Mouse (Mus musculus) MEL (cell line): ENCODE measurements at regions not wholly inside any gene's neighbourhood (a gene's known extent, or its start where the extent isn't known, plus 50 kb on each side); places are given as distances from the start of the nearest gene placed in this dataset.
"Not testable (repeated sequence)": the region's sequence is repeated elsewhere in the genome, so short reads cannot be mapped to it uniquely, and the experiment has no call there.

Experiments used
- DNase-seq: peaks from one replicate; pipeline ENCODE4 v3.0.0; 2011; ENCODE audit warnings: low read depth, low spot score
- H3K27ac ChIP-seq: 2 replicates; pipeline ENCODE4 v1.5.1; 2012; ENCODE audit warnings: low read depth, mild to moderate bottlenecking, control low read depth, low read length, moderate library complexity; ENCODE audit not compliant: control insufficient read depth
- H3K27me3 ChIP-seq, 2 experiments: fragments of 150-350 bp in 1 of 2; sonication (generic) in 1 of 2; 2 replicates each; pipeline ENCODE4 v1.6.1; 2012; ENCODE audit warnings: low read length in 2 of 2, mild to moderate bottlenecking in 2 of 2, improper control_type of control experiment in 1 of 2, moderate library complexity in 1 of 2; ENCODE audit not compliant: insufficient read depth in 2 of 2, control insufficient read depth in 1 of 2
- H3K36me3 ChIP-seq, 2 experiments: 2 replicates each; pipeline ENCODE4 v1.6.1; 2012 to 2014; ENCODE audit warnings: low read length in 2 of 2, improper control_type of control experiment in 1 of 2, inconsistent platforms in 1 of 2, mild to moderate bottlenecking in 1 of 2; ENCODE audit not compliant: insufficient read depth in 2 of 2, control insufficient read depth in 1 of 2
- H3K4me1 ChIP-seq, 2 experiments: fragments of 150-350 bp in 1 of 2; sonication (generic) in 1 of 2; 2 replicates each; pipeline ENCODE4 v1.6.1; 2012; ENCODE audit warnings: low read length in 2 of 2, improper control_type of control experiment in 1 of 2, mild to moderate bottlenecking in 1 of 2; ENCODE audit not compliant: insufficient read depth in 2 of 2, control insufficient read depth in 1 of 2
- H3K4me3 ChIP-seq, 2 experiments: fragments of 150-350 bp in 1 of 2; sonication (generic) in 1 of 2; 2 replicates each; pipeline ENCODE4 v1.5.1; 2012; ENCODE audit warnings: low read depth in 2 of 2, low read length in 2 of 2, mild to moderate bottlenecking in 2 of 2, moderate library complexity in 2 of 2, control low read depth in 1 of 2, improper control_type of control experiment in 1 of 2; ENCODE audit not compliant: control insufficient read depth in 1 of 2, insufficient read depth in 1 of 2
- H3K79me2 ChIP-seq: 2 replicates; pipeline ENCODE4 v1.6.1; 2012; ENCODE audit warnings: mild to moderate bottlenecking, low read length, moderate library complexity; ENCODE audit not compliant: control insufficient read depth, poor library complexity, insufficient read depth
- H3K9ac ChIP-seq: 2 replicates; pipeline ENCODE4 v1.6.1; 2012; ENCODE audit warnings: low read depth, mild to moderate bottlenecking, control low read depth, low read length, moderate library complexity; ENCODE audit not compliant: control insufficient read depth, poor library complexity, severe bottlenecking
- H3K9me3 ChIP-seq: fragments of 150-350 bp; sonication (generic); replicated peaks from 2 replicates; pipeline ENCODE4 v1.6.1; 2012; ENCODE audit warnings: mild to moderate bottlenecking, low read length, improper control_type of control experiment, moderate library complexity; ENCODE audit not compliant: insufficient read depth
- CHD1 ChIP-seq: IDR thresholded peaks from 2 replicates; pipeline ENCODE4 v1.6.1; 2012; ENCODE audit warnings: low read depth, mild to moderate bottlenecking, inconsistent platforms, low read length, improper control_type of control experiment
- EP300 ChIP-seq, 2 experiments: IDR thresholded peaks; 2 replicates each; pipeline ENCODE4 v1.6.1; 2011; ENCODE audit warnings: improper control_type of control experiment in 2 of 2, low read length in 2 of 2, low read depth in 1 of 2, mild to moderate bottlenecking in 1 of 2
- MAX ChIP-seq: IDR thresholded peaks from 2 replicates; pipeline ENCODE4 v1.6.1; 2011; ENCODE audit warnings: low read length, improper control_type of control experiment
- MEF2A ChIP-seq: IDR thresholded peaks from 2 replicates; pipeline ENCODE4 v1.6.1; 2014; ENCODE audit warnings: low read depth, mild to moderate bottlenecking, inconsistent platforms, low read length, improper control_type of control experiment; ENCODE audit not compliant: poor library complexity, insufficient replicate concordance, severe bottlenecking; ENCODE audit errors: extremely low read depth
- MYC ChIP-seq: IDR thresholded peaks from 2 replicates; pipeline ENCODE4 v1.6.1; 2011; ENCODE audit warnings: low read depth, mild to moderate bottlenecking, low read length, improper control_type of control experiment, moderate library complexity
- POLR2A ChIP-seq, 2 experiments: IDR thresholded peaks; 2 replicates each; pipeline ENCODE4 v1.6.1; 2011 to 2012; ENCODE audit warnings: low read length in 2 of 2, mild to moderate bottlenecking in 2 of 2, control low read depth in 1 of 2, improper control_type of control experiment in 1 of 2, low read depth in 1 of 2, moderate library complexity in 1 of 2; ENCODE audit not compliant: control insufficient read depth in 1 of 2, insufficient read depth in 1 of 2, poor library complexity in 1 of 2
- POLR2AphosphoS5 ChIP-seq: IDR thresholded peaks from 2 replicates; pipeline ENCODE4 v1.6.1; 2012; ENCODE audit warnings: low read depth, borderline replicate concordance, mild to moderate bottlenecking, inconsistent platforms, low read length, moderate library complexity, mixed read lengths
- TCF12 ChIP-seq: IDR thresholded peaks from 2 replicates; pipeline ENCODE4 v1.6.1; 2014; ENCODE audit warnings: low read depth, mild to moderate bottlenecking, inconsistent platforms, low read length, improper control_type of control experiment, moderate library complexity
- USF2 ChIP-seq, 2 experiments: IDR thresholded peaks; 2 replicates each; pipeline ENCODE4 v1.6.1; 2011 to 2012; ENCODE audit warnings: improper control_type of control experiment in 2 of 2, low read length in 2 of 2, borderline replicate concordance in 1 of 2, inconsistent platforms in 1 of 2, low read depth in 1 of 2, mild to moderate bottlenecking in 1 of 2; ENCODE audit not compliant: insufficient read depth in 1 of 2
- ZKSCAN1 ChIP-seq: IDR thresholded peaks from 2 replicates; pipeline ENCODE4 v1.6.1; 2012; ENCODE audit warnings: low read depth, mild to moderate bottlenecking, inconsistent platforms, low read length, improper control_type of control experiment, moderate library complexity

DNA sequence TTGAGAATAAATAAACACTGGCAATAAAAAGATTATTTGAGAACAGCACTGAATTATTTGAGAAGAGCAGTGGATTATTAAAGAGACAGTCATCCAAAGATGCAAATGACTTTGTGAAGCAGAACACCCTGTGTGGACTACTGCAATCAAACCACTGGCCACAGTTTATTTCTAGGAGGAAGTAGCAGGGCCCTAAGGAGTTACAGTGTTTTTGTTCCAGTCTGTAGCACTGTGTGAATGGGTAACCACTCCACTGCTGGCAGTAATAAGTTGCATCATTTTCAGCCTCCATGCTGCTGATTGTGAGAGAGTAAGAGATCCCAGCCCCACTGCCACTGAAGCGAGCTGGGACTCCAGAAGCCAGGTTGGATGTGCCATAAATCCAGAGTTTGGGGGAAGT, 1110.9 kb downstream of the Rpia start:
- Histone ChIP-seq H3K9me3 (no peaks in the 10 kb centered on the region), H3K4me3 (no peak overlapping the region), H3K79me2 (no peaks in the 10 kb centered on the region), H3K27me3 (no peaks in the 10 kb centered on the region), H3K27ac (no peak overlapping the region), H3K9ac (no peak overlapping the region), H3K4me1 (no peaks in the 10 kb centered on the region), H3K36me3 (no peaks in the 10 kb centered on the region)
- no peak for TF ChIP-seq EP300 (IDR thresholded peaks at IDR 0.05; ENCODE audit: low read depth in 1 of 2, low read length in 2 of 2)
- TF ChIP-seq USF2 (IDR thresholded peaks at IDR 0.05; ENCODE audit: borderline replicate concordance in 1 of 2, insufficient read depth in 1 of 2, low read depth in 1 of 2, low read length in 2 of 2), result no peak
- no peak for TF ChIP-seq POLR2AphosphoS5
- no peak for TF ChIP-seq MEF2A
- TF ChIP-seq TCF12, result no peak
- TF ChIP-seq MAX, result no peak
- no peak for TF ChIP-seq CHD1
- no peak for TF ChIP-seq MYC
- TF ChIP-seq POLR2A (IDR thresholded peaks at IDR 0.05; ENCODE audit: control insufficient read depth in 1 of 2, insufficient read depth in 1 of 2, low read depth in 1 of 2, low read length in 2 of 2, poor library complexity in 1 of 2), result no peak
- no peak for TF ChIP-seq ZKSCAN1
- DNase-seq, result no peak

- H3K36me3 ChIP-seq, H3K27me3 ChIP-seq, H3K4me1 ChIP-seq, H3K9me3 ChIP-seq, DNase-seq, H3K79me2 ChIP-seq, H3K9ac ChIP-seq, H3K4me3 ChIP-seq, H3K27ac ChIP-seq: not testable (repeated sequence)
Measured at GRCm38 (mm10) chr6:69662426-69662825, 1129.6 kb downstream of the Rpia start.
